Mouse (Mus musculus) T-cell, adult 2 months (primary cell): ENCODE measurements at regions not wholly inside any gene's neighbourhood (a gene's known extent, or its start where the extent isn't known, plus 50 kb on each side); places are given as distances from the start of the nearest gene placed in this dataset.
"Not testable (repeated sequence)": the region's sequence is repeated elsewhere in the genome, so short reads cannot be mapped to it uniquely, and the experiment has no call there.

ENCODE experiments used
- DNase-seq: peaks from one replicate; pipeline ENCODE4 v3.0.0; 2022; ENCODE audit warnings: low spot score

GRCm38 (mm10) chr12:77526581-77526980 lies 288.7 kb downstream of the Fut8 start:
- not testable (repeated sequence) for DNase-seq

- no peak for DNase-seq
Observed at GRCm38 (mm10) chr12:77527499-77527898, 289.6 kb downstream of the Fut8 start.

DNA sequence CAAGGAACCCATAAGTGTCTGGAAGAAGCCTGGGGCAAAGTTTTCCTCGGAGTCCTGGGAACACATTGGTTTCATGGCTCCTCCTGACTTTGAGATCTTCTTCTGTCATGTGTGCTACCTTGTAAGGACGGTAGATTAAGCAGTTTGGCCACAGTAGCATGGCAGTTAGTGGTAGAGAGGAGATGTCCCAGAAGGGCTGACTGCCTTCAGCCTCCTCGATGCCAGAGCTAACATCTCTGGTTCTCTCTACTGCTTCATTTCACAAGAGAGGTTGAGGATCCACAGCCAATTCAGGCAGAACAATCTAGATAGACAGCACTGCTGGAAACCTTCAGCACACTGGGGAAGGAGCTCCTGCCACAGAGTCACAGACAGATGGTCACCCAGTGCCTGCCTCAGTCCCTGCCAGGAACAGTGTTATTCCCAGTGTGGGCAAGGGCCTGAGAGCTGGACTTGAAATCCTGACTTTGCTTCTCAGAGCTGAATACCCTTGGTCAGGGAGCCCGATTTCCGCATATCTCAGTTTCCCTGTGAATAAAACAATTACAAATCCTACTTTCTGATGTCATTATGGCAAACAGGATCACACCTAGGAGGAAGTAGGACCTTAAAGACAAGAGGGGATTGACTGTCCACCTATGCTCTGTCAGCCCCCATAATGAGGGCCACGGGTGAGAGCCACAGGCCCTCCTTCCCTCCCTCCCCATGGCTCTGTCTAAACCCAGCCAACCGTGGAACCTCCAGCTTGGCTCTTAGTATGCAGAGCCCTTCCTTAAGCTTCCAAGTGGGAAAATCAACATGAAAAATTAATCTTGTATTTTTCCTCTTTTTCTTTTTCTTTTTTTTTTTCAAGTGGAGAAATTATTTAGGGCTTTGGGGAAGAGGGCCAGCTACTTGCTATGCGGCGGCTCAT lies 290.3 kb downstream of the Fut8 start:
- DNase-seq = no peak

GRCm38 (mm10) chr12:77528868-77529271 lies 290.9 kb downstream of the Fut8 start:
- DNase-seq = no peak

- no peak for DNase-seq
Observed at GRCm38 (mm10) chr12:77529414-77529813, 291.5 kb downstream of the Fut8 start.

DNA sequence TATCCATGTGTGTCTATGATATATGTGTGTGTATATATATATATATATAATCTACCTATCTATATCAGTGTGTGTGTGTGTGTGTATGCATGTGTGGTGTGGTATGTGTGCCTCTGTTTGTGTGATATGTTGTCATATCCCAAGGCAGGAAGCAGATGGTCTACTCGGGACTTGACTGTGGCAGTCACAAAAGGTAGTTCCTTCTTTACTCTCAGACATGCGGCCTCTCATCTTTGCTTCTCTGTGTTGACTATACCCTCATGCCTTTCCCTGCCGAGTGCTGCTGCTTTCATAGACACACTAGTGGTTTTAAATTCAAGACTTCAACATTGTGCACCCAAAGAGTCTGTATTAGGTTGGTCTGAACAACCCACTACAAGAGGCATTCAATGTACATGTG lies 292.0 kb downstream of the Fut8 start:
- no peak for DNase-seq

- DNase-seq = peak; percentile 44
Observed at GRCm38 (mm10) chr12:77531294-77531693, 293.4 kb downstream of the Fut8 start.

- DNase-seq = no peak
Observed at GRCm38 (mm10) chr12:77532547-77532946, 294.6 kb downstream of the Fut8 start.

DNA sequence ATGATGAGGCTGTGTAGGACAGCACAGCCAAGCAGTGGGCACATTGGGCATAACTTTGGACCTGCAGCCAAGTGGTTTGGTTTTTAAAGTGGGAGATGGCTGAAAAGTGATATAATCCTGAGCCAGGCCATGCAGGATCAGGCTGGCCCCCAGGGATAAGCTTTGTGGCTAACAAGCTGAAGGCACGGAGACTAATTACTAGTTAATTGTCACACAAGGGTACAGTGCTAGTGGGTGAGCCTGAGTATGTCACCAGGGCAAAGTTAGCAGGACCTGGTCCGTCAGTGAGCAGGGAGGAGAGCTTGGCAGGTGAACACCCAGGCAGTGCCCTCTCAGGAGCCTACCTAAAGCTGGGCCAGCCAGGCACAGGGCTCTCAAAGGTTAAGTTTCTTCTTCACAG lies 295.7 kb downstream of the Fut8 start:
- no peak for DNase-seq

GRCm38 (mm10) chr12:77534079-77534478 lies 296.2 kb downstream of the Fut8 start:
- DNase-seq = no peak

GRCm38 (mm10) chr12:77535147-77535546 lies 297.2 kb downstream of the Fut8 start:
- DNase-seq = peak; percentile 39

- DNase-seq = peak; percentile 23
Observed at GRCm38 (mm10) chr12:77537139-77537848, 299.4 kb downstream of the Fut8 start.

DNA sequence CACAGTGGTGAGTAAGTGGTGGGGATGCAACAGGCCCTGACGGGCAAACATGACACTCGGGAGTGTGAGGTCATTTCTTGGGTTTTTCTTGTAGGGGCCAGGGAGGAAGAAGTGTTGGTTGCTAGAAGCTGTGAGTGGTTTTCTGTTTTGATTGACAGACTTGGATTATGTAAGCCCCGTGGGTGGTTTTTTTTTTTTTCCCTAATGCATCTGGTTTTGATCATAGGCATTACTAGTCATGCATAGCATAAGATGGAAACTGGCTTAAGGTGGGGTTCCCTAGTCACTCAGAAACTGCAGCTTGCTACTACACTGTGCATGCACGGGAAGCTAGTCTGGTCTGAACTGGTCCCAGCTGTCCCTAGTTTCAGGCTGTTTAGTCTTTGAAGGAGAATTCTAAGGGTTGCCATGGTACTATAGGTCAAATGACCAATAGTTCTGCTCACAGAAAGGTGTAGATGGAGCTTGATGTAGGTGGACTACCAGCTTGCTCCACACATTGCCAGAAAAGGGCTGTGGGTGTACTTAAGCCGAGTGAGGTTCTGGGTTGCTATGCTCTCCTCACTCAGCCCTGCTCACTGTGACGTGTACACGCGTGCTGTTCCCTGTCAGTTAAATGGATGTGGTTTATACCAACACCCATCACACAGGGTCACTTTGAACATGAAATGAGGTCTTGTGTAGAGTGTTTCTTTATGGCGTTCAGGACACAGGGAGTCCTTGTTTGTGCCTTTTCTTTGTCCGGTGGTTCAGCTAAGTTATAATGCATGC lies 301.9 kb downstream of the Fut8 start:
- DNase-seq = peak; percentile 58

- DNase-seq = no peak
Observed at GRCm38 (mm10) chr12:77541051-77541765, 303.3 kb downstream of the Fut8 start.

DNA sequence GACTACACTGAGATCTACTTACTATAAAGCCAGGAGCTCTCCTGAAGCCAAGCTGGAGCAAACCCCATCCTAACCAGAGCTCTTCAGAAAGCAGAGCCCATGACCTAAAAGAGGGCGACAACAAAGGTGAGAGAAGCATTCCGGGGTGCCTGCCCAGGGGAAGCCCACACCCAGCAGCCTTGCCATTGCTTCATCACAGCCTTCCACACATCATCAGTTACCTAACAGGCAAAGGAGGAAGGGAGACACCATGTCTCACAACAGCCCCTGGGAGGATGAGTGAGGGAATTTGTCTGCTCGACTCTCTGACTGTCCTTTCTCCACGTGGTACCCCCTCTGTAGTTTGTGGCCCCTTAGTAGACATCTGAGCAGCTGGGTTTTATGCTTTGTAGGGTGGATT lies 303.9 kb downstream of the Fut8 start:
- no peak for DNase-seq

- DNase-seq = no peak
Observed at GRCm38 (mm10) chr12:77543651-77544050, 305.7 kb downstream of the Fut8 start.

GRCm38 (mm10) chr12:77546165-77546564 lies 308.2 kb downstream of the Fut8 start:
- DNase-seq = no peak

DNA sequence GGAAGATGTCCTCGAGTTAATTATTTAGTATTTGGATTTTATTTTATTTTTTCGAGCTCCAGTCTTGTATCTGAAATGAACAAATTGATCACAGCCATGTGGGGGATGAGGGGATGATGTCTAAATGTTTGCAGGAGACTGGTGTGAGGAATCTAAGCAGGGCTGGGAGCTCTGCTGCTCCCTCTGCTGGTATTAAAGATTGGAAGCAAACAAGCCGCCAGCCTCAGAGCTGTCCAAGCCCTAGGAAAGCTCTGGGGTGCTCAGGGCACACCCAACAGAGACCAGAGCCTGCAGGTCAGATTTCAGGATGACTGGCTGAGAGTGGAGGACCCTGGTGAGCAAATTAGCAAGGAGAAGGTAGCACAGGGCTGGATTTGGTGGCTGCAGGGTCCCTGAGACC lies 330.4 kb downstream of the Fut8 start:
- DNase-seq = peak; percentile 25

- DNase-seq = no peak
Observed at GRCm38 (mm10) chr12:77570501-77570900, 332.6 kb downstream of the Fut8 start.

GRCm38 (mm10) chr12:77571071-77571470 lies 333.1 kb downstream of the Fut8 start:
- DNase-seq = no peak

GRCm38 (mm10) chr12:77575046-77575445 lies 337.1 kb downstream of the Fut8 start:
- DNase-seq = no peak

- no peak for DNase-seq
Observed at GRCm38 (mm10) chr12:77588297-77588696, 350.4 kb downstream of the Fut8 start.
